Mouse (Mus musculus) thymus, adult 2 months (tissue): Measurements from ENCODE around the gene Olfr1045.
"Not testable (repeated sequence)": the region's sequence is repeated elsewhere in the genome, so short reads cannot be mapped to it uniquely, and the experiment has no call there.

ENCODE experiments used
- CTCF ChIP-seq: fragments of 200-500 bp; IDR thresholded peaks from 2 replicates; pipeline ENCODE4 v1.5.1; 2012; ENCODE audit warnings: mild to moderate bottlenecking, control low read depth, low read length, moderate library complexity, borderline replicate concordance; ENCODE audit not compliant: control insufficient read depth, poor library complexity, insufficient read depth; ENCODE audit errors: extremely low read depth
- POLR2A ChIP-seq: fragments of 200-500 bp; IDR thresholded peaks from 2 replicates; pipeline ENCODE4 v1.6.1; 2012; ENCODE audit warnings: mild to moderate bottlenecking, low read length, control low read depth, moderate library complexity; ENCODE audit not compliant: control insufficient read depth, poor library complexity, insufficient read depth; ENCODE audit errors: extremely low read depth

GRCm38 (mm10) chr2:86175422-86175821, 27.4 kb downstream of the Olfr1045 start:
- not testable (repeated sequence) for TF ChIP-seq CTCF, POLR2A
